Mouse (Mus musculus): ENCODE measurements around the gene Wwc1. TPM values are rescaled to one million over a fixed set of nuclear protein-coding genes. Genes with fewer than 3 reads are reported as not detected.

Wwc1 gene
- polyA plus RNA-seq, 1 experiment from 2014 or later: 4.8 TPM

DNA sequence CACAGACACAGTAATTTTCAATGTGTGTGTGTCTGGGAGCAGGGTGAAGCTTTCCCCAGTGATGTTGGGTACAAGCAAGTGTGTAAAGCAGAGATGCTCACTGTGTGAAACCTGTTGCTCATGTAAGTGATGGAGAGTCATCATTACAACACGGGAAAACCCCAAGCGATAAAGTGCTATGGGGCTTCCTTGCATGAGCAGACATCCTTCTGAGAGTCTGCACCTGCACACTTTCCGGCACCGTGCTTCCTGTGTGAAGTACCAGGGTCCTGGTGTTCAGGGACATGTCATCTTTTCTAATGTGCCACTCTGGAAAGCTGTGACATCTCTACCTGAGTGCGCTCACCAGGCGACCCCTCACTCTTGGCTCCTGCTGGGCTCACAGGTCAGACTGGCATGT lies 97.5 kb downstream of the Wwc1 start:
- Histone ChIP-seq H3K4me3 (ENCODE audit: low read depth, low read length) (no peak overlapping the region), H3K27ac (replicated peaks; ENCODE audit: low read depth, low read length) (no peak overlapping the region), H3K4me1 (ENCODE audit: control insufficient read depth, insufficient read depth, low read length) (no peaks in the 10 kb centered on the region), H3K27me3 (ENCODE audit: control insufficient read depth, insufficient read depth, low read length) (no peaks in the 10 kb centered on the region), H3K36me3 (replicated peaks; ENCODE audit: control insufficient read depth, insufficient read depth, low read depth, low read length) (no peaks in the 10 kb centered on the region), H3K4me2 (ENCODE audit: low read depth, low read length) (no peak overlapping the region), H3K9me3 (replicated peaks; ENCODE audit: control insufficient read depth, low read length) (no peaks in the 10 kb centered on the region), H3K9ac (replicated peaks; ENCODE audit: low read length) (no peak overlapping the region)
- DNase-seq (ENCODE audit: low spot score) (no peak), ATAC-seq (replicated peaks; ENCODE audit: insufficient number of reproducible peaks, low FRiP score, low TSS enrichment, low read depth) (no peak)
- 93% methylated on average over 6 of the region's 6 CpGs for whole genome bisulfite sequencing

DNA sequence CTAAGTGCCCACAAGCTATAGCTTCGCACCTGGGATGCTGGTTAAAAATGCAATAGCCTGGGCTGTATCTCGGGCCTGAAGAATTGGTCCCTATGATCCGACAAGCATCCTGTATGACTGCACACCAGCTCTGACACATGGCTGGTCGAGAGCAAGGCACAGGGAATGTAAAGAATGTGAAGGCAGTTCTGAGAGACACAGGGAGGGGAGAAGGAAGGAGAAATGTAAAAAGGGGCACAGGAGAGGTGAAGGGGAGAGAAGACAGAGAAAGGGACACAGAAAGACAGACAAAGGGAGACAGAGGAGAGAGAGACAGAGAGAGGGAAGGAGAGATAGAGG lies 101.8 kb downstream of the Wwc1 start:
- no peak for DNase-seq (ENCODE audit: low spot score)
- Histone ChIP-seq H3K4me2 (ENCODE audit: low read depth, low read length) (no peak overlapping the region), H3K36me3 (replicated peaks; ENCODE audit: control insufficient read depth, insufficient read depth, low read depth, low read length) (no peaks in the 10 kb centered on the region), H3K4me3 (ENCODE audit: low read depth, low read length) (no peak overlapping the region), H3K9ac (replicated peaks; ENCODE audit: low read length) (no peak overlapping the region), H3K27ac (replicated peaks; ENCODE audit: low read depth, low read length) (no peak overlapping the region), H3K27me3 (ENCODE audit: control insufficient read depth, insufficient read depth, low read length) (no peaks in the 10 kb centered on the region), H3K4me1 (ENCODE audit: control insufficient read depth, insufficient read depth, low read length) (no peaks in the 10 kb centered on the region), H3K9me3 (replicated peaks; ENCODE audit: control insufficient read depth, low read length) (no peaks in the 10 kb centered on the region)
- WGBS: 53% methylated on average over 4 of the region's 4 CpGs
- ATAC-seq (replicated peaks; ENCODE audit: insufficient number of reproducible peaks, low FRiP score, low TSS enrichment, low read depth): no peak

DNA sequence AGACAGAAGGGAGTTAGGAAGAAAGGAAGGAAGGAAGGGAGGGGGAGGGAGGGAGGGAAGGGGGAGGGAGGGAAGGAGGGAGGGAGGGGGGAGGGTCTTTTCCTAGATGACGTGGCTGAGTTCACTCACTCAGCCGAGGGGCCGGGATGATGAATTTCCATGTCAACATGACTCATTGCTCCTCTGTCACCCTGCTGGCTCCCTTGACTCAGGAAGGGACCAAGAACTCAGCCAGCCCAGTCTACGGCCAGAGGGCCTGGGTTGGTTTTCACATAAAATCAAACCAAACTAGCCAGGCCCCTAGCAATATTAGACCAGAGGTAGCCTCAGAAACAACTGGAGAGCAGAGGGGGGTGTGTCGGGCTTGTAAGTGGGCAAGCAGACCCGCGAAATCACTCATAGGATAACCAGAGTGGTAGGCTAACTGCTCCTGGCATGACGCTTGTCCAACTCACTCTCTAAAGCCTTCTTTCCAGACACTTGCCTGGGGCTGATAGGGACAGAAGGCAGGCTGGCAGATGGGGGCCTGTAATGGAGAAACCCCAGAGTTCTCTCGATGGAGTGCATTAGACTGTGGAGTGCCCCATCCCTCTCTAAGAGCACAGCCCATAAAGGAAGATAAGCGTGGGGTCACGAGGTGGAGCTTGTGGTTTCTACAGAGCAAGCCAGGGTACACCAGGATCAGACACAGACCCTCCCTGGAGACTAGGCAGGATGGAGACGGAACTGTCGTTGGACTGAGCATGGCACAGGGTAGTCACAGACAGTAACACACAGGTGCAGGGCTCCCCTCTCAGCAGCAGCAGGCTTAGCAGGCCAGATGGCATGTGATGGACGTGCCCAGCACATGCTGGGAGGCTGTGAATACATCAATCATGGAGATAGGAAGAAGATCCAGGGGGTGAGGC lies 102.4 kb downstream of the Wwc1 start:
- Histone ChIP-seq H3K4me3 (ENCODE audit: low read depth, low read length) (no peak overlapping the region), H3K36me3 (replicated peaks; ENCODE audit: control insufficient read depth, insufficient read depth, low read depth, low read length) (no peaks in the 10 kb centered on the region), H3K4me2 (ENCODE audit: low read depth, low read length) (no peak overlapping the region), H3K27ac (replicated peaks; ENCODE audit: low read depth, low read length) (no peak overlapping the region), H3K27me3 (ENCODE audit: control insufficient read depth, insufficient read depth, low read length) (no peaks in the 10 kb centered on the region), H3K9me3 (replicated peaks; ENCODE audit: control insufficient read depth, low read length) (no peaks in the 10 kb centered on the region), H3K4me1 (ENCODE audit: control insufficient read depth, insufficient read depth, low read length) (no peaks in the 10 kb centered on the region), H3K9ac (replicated peaks; ENCODE audit: low read length) (no peak overlapping the region)
- ATAC-seq (replicated peaks; ENCODE audit: insufficient number of reproducible peaks, low FRiP score, low TSS enrichment, low read depth): peak; percentile 50
- 57% methylated on average over 14 of the region's 14 CpGs for WGBS
- DNase-seq (ENCODE audit: low spot score): no peak

GRCm38 (mm10) chr11:35873624-35874244 lies 106.6 kb downstream of the Wwc1 start:
- Histone ChIP-seq H3K27ac (replicated peaks; ENCODE audit: low read depth, low read length) (no peak overlapping the region), H3K27me3 (ENCODE audit: control insufficient read depth, insufficient read depth, low read length) (no peaks in the 10 kb centered on the region), H3K4me1 (ENCODE audit: control insufficient read depth, insufficient read depth, low read length) (peaks cover 3% of the 10 kb centered on the region; the same call in 1 of the 2 replicates), H3K9ac (replicated peaks; ENCODE audit: low read length) (no peak overlapping the region), H3K36me3 (replicated peaks; ENCODE audit: control insufficient read depth, insufficient read depth, low read depth, low read length) (no peaks in the 10 kb centered on the region), H3K4me3 (ENCODE audit: low read depth, low read length) (no peak overlapping the region), H3K9me3 (replicated peaks; ENCODE audit: control insufficient read depth, low read length) (no peaks in the 10 kb centered on the region), H3K4me2 (ENCODE audit: low read depth, low read length) (no peak overlapping the region)
- 41% methylated on average over 21 of the region's 21 CpGs for WGBS
- ATAC-seq (replicated peaks; ENCODE audit: insufficient number of reproducible peaks, low FRiP score, low TSS enrichment, low read depth) (peak; percentile 12; the same call in 1 of the 2 replicates), DNase-seq (ENCODE audit: low spot score) (no peak)

- ATAC-seq (replicated peaks; ENCODE audit: insufficient number of reproducible peaks, low FRiP score, low TSS enrichment, low read depth): no peak
These were observed 109.4 kb downstream of the Wwc1 start for GRCm38 (mm10) chr11:35870961-35871360.

GRCm38 (mm10) chr11:35866140-35866539 lies 114.2 kb downstream of the Wwc1 start:
- Histone ChIP-seq H3K27ac (replicated peaks; ENCODE audit: low read depth, low read length) (no peak overlapping the region), H3K27me3 (ENCODE audit: control insufficient read depth, insufficient read depth, low read length) (no peaks in the 10 kb centered on the region), H3K9me3 (replicated peaks; ENCODE audit: control insufficient read depth, low read length) (no peaks in the 10 kb centered on the region), H3K4me3 (ENCODE audit: low read depth, low read length) (no peak overlapping the region), H3K9ac (replicated peaks; ENCODE audit: low read length) (no peak overlapping the region), H3K4me1 (ENCODE audit: control insufficient read depth, insufficient read depth, low read length) (peaks cover 9% of the 10 kb centered on the region; the same call in 1 of the 2 replicates), H3K36me3 (replicated peaks; ENCODE audit: control insufficient read depth, insufficient read depth, low read depth, low read length) (no peaks in the 10 kb centered on the region), H3K4me2 (ENCODE audit: low read depth, low read length) (no peak overlapping the region)
- ATAC-seq (replicated peaks; ENCODE audit: insufficient number of reproducible peaks, low FRiP score, low TSS enrichment, low read depth) (no peak), DNase-seq (ENCODE audit: low spot score) (no peak)
- WGBS: 73% methylated on average over 7 of the region's 7 CpGs

More at GRCm38 (mm10) chr11:35870961-35871360, 109.4 kb downstream of the Wwc1 start:
- peak; percentile 41 for DNase-seq (ENCODE audit: low spot score)
- Histone ChIP-seq H3K36me3 (replicated peaks; ENCODE audit: control insufficient read depth, insufficient read depth, low read depth, low read length) (no peaks in the 10 kb centered on the region), H3K9me3 (replicated peaks; ENCODE audit: control insufficient read depth, low read length) (no peaks in the 10 kb centered on the region), H3K9ac (replicated peaks; ENCODE audit: low read length) (no peak overlapping the region), H3K4me1 (ENCODE audit: control insufficient read depth, insufficient read depth, low read length) (peaks cover 3% of the 10 kb centered on the region; the same call in 1 of the 2 replicates), H3K27ac (replicated peaks; ENCODE audit: low read depth, low read length) (no peak overlapping the region), H3K4me2 (ENCODE audit: low read depth, low read length) (no peak overlapping the region), H3K27me3 (ENCODE audit: control insufficient read depth, insufficient read depth, low read length) (no peaks in the 10 kb centered on the region), H3K4me3 (ENCODE audit: low read depth, low read length) (no peak overlapping the region)
- WGBS: 57% methylated on average over 9 of the region's 9 CpGs

- Histone ChIP-seq H3K9ac (replicated peaks; ENCODE audit: low read length) (peak overlapping the region; percentile 50), H3K27me3 (ENCODE audit: control insufficient read depth, insufficient read depth, low read length) (no peaks in the 10 kb centered on the region), H3K36me3 (replicated peaks; ENCODE audit: control insufficient read depth, insufficient read depth, low read depth, low read length) (no peaks in the 10 kb centered on the region), H3K9me3 (replicated peaks; ENCODE audit: control insufficient read depth, low read length) (no peaks in the 10 kb centered on the region), H3K4me3 (ENCODE audit: low read depth, low read length) (no peak overlapping the region), H3K4me2 (ENCODE audit: low read depth, low read length) (no peak overlapping the region), H3K4me1 (ENCODE audit: control insufficient read depth, insufficient read depth, low read length) (peaks cover 6% of the 10 kb centered on the region; the same call in 1 of the 2 replicates), H3K27ac (replicated peaks; ENCODE audit: low read depth, low read length) (peak overlapping the region; percentile 80)
- WGBS: 16% methylated on average over 9 of the region's 9 CpGs
- peak; percentile 94 for DNase-seq (ENCODE audit: low spot score)
- ATAC-seq (replicated peaks; ENCODE audit: insufficient number of reproducible peaks, low FRiP score, low TSS enrichment, low read depth): peak; percentile 95
These were observed 115.2 kb downstream of the Wwc1 start for GRCm38 (mm10) chr11:35864981-35865604.
